Mouse (Mus musculus): ENCODE measurements around the gene Aco2. TPM values are rescaled to one million over a fixed set of nuclear protein-coding genes. Genes with fewer than 3 reads are reported as not detected.
"Not testable (repeated sequence)": the region's sequence is repeated elsewhere in the genome, so short reads cannot be mapped to it uniquely, and the experiment has no call there.

Gene Aco2
- total RNA-seq, 2 experiments from 2014 or later: 392 to 412 TPM

- intact Hi-C loops (cut with DNase I): loop anchor here (5.0 kb wide), 1 partner anchor 78 kb away; no protein-coding TSS in a partner anchor
- DNase-seq (ENCODE audit: extremely low spot score in 1 of 2, low spot score in 2 of 2): peak in 1 of 2 experiments; percentile 82
Measured at GRCm38 (mm10) chr15:81904939-81905338, 32.8 kb downstream of the Aco2 start.

- intact Hi-C loops (cut with DNase I): loop anchor here (5.0 kb wide), 1 partner anchor 81 kb away; no protein-coding TSS in a partner anchor
Measured at GRCm38 (mm10) chr15:81907953-81908352, 35.8 kb downstream of the Aco2 start.

GRCm38 (mm10) chr15:81908767-81909166 lies 36.7 kb downstream of the Aco2 start:
- intact Hi-C loops (cut with DNase I): loop anchor here (5.0 kb wide), 1 partner anchor 81 kb away; no protein-coding TSS in a partner anchor
- not testable (repeated sequence) for DNase-seq (ENCODE audit: extremely low spot score in 1 of 2, low spot score in 2 of 2)

More at GRCm38 (mm10) chr15:81907953-81908352, 35.8 kb downstream of the Aco2 start:
- no peak for DNase-seq (ENCODE audit: extremely low spot score in 1 of 2, low spot score in 2 of 2)

GRCm38 (mm10) chr15:81912498-81912897 lies 40.4 kb downstream of the Aco2 start:
- DNase-seq (ENCODE audit: extremely low spot score in 1 of 2, low spot score in 2 of 2): no peak
- intact Hi-C loops (cut with DNase I): no loop called here

- intact Hi-C loops (cut with DNase I): no loop called here
- DNase-seq (ENCODE audit: extremely low spot score in 1 of 2, low spot score in 2 of 2): no peak
Measured at GRCm38 (mm10) chr15:81914668-81915067, 42.6 kb downstream of the Aco2 start.

- intact Hi-C loops (cut with DNase I): no loop called here
- no peak for DNase-seq (ENCODE audit: extremely low spot score in 1 of 2, low spot score in 2 of 2)
Measured at GRCm38 (mm10) chr15:81915663-81916062, 43.6 kb downstream of the Aco2 start.

GRCm38 (mm10) chr15:81917201-81917600 lies 45.1 kb downstream of the Aco2 start:
- no peak for DNase-seq (ENCODE audit: extremely low spot score in 1 of 2, low spot score in 2 of 2)
- intact Hi-C loops (cut with DNase I): no loop called here

GRCm38 (mm10) chr15:81917621-81918463 lies 45.7 kb downstream of the Aco2 start:
- peak in 1 of 2 experiments; percentile 83 for DNase-seq (ENCODE audit: extremely low spot score in 1 of 2, low spot score in 2 of 2)
- intact Hi-C loops (cut with DNase I): no loop called here

GRCm38 (mm10) chr15:81919062-81919461 lies 47.0 kb downstream of the Aco2 start:
- intact Hi-C loops (cut with DNase I): no loop called here
- no peak for DNase-seq (ENCODE audit: extremely low spot score in 1 of 2, low spot score in 2 of 2)

GRCm38 (mm10) chr15:81920546-81921217 lies 48.6 kb downstream of the Aco2 start:
- DNase-seq (ENCODE audit: extremely low spot score in 1 of 2, low spot score in 2 of 2): peak in 1 of 2 experiments; percentile 55
- intact Hi-C loops (cut with DNase I): no loop called here

GRCm38 (mm10) chr15:81921255-81921654 lies 49.1 kb downstream of the Aco2 start:
- DNase-seq (ENCODE audit: extremely low spot score in 1 of 2, low spot score in 2 of 2): peak in 1 of 2 experiments; percentile 61
- intact Hi-C loops (cut with DNase I): no loop called here

- no peak for DNase-seq (ENCODE audit: extremely low spot score in 1 of 2, low spot score in 2 of 2)
- intact Hi-C loops (cut with DNase I): no loop called here
Measured at GRCm38 (mm10) chr15:81924933-81925332, 52.8 kb downstream of the Aco2 start.

GRCm38 (mm10) chr15:81925760-81926445 lies 53.8 kb downstream of the Aco2 start, which contains the start of gene Polr3h:
TSS of gene Polr3h (minus strand) at chr15:81926240.
- intact Hi-C loops (cut with DNase I): no loop called here
- DNase-seq (ENCODE audit: extremely low spot score in 1 of 2, low spot score in 2 of 2): peak; percentile 95 to 99

GRCm38 (mm10) chr15:81926446-81926822 lies 54.3 kb downstream of the Aco2 start:
- intact Hi-C loops (cut with DNase I): no loop called here
- DNase-seq (ENCODE audit: extremely low spot score in 1 of 2, low spot score in 2 of 2): no peak

- intact Hi-C loops (cut with DNase I): no loop called here
- peak in 1 of 2 experiments; percentile 62 for DNase-seq (ENCODE audit: extremely low spot score in 1 of 2, low spot score in 2 of 2)
Measured at GRCm38 (mm10) chr15:81927741-81928140, 55.6 kb downstream of the Aco2 start.

GRCm38 (mm10) chr15:81928277-81928676 lies 56.2 kb downstream of the Aco2 start:
- peak; percentile 48 to 75 for DNase-seq (ENCODE audit: extremely low spot score in 1 of 2, low spot score in 2 of 2)

GRCm38 (mm10) chr15:81932951-81933470 lies 60.9 kb downstream of the Aco2 start:
- intact Hi-C loops (cut with DNase I): no loop called here
- peak in 1 of 2 experiments; percentile 70 for DNase-seq (ENCODE audit: extremely low spot score in 1 of 2, low spot score in 2 of 2)

More at GRCm38 (mm10) chr15:81928277-81928676, 56.2 kb downstream of the Aco2 start:
- intact Hi-C loops (cut with DNase I): no loop called here

GRCm38 (mm10) chr15:81933986-81934385 lies 61.9 kb downstream of the Aco2 start:
- intact Hi-C loops (cut with DNase I): no loop called here
- DNase-seq (ENCODE audit: extremely low spot score in 1 of 2, low spot score in 2 of 2): no peak
